Mouse (Mus musculus) liver, postnatal 0 days (tissue): ENCODE results near the gene Tsnax. TPM values are rescaled to one million over a fixed set of nuclear protein-coding genes. Genes with fewer than 3 reads are reported as not detected.
A peak's percentile ranks its signal among the peaks of the same experiment; 100 is the strongest.

Source experiments
- ATAC-seq: fragments of 200-750 bp; cut with Nextera tagmentation; 2 replicates; pipeline ENCODE4 v1.8.0; 2017; ENCODE audit warnings: mild to moderate bottlenecking, moderate library complexity
- DNase-seq: peaks from one replicate; pipeline ENCODE4 v3.0.0-alpha.2; 2016
- H3K27ac ChIP-seq: fragments of 300-500 bp; sonication (generic); 2 replicates; pipeline ENCODE4 v1.5.1; 2014; ENCODE audit warnings: antibody characterized with exemption, moderate library complexity, mild to moderate bottlenecking, low read depth
- H3K27me3 ChIP-seq: fragments of 300-500 bp; sonication (generic); 2 replicates; pipeline ENCODE4 v1.6.1; 2014; ENCODE audit warnings: low read length, control low read depth, mixed read lengths; ENCODE audit not compliant: insufficient read depth
- H3K36me3 ChIP-seq: fragments of 300-500 bp; sonication (generic); replicated peaks from 2 replicates; pipeline ENCODE4 v1.6.1; 2014; ENCODE audit warnings: mild to moderate bottlenecking, control low read depth, low read length, moderate library complexity, mixed read lengths; ENCODE audit not compliant: insufficient read depth
- H3K4me1 ChIP-seq: fragments of 300-500 bp; sonication (generic); 2 replicates; pipeline ENCODE4 v1.6.1; 2014; ENCODE audit warnings: antibody characterized with exemption, mild to moderate bottlenecking, control low read depth; ENCODE audit not compliant: insufficient read depth
- H3K4me2 ChIP-seq: fragments of 300-500 bp; sonication (generic); 2 replicates; pipeline ENCODE4 v1.6.1; 2014; ENCODE audit warnings: low read depth, mild to moderate bottlenecking, low read length, moderate library complexity, mixed read lengths
- H3K4me3 ChIP-seq: fragments of 300-500 bp; sonication (generic); 2 replicates; pipeline ENCODE4 v1.5.1; 2014; ENCODE audit warnings: low read depth, low read length
- H3K9ac ChIP-seq: fragments of 300-500 bp; sonication (generic); replicated peaks from 2 replicates; pipeline ENCODE4 v1.6.1; 2014; ENCODE audit warnings: mild to moderate bottlenecking, moderate library complexity
- H3K9me3 ChIP-seq: fragments of 300-500 bp; sonication (generic); 2 replicates; pipeline ENCODE4 v1.6.1; 2016; ENCODE audit warnings: mild to moderate bottlenecking, control low read depth, low read length, mixed read lengths
- CTCF ChIP-seq: sonication (generic); IDR thresholded peaks from 2 replicates; pipeline ENCODE4 v1.5.1; 2016; ENCODE audit warnings: antibody characterized with exemption, low read depth
- EP300 ChIP-seq: IDR thresholded peaks from 2 replicates; pipeline ENCODE4 v1.6.1; 2016; ENCODE audit warnings: antibody characterized with exemption, low read depth, mild to moderate bottlenecking
- WGBS: fragments of 180-500 bp; shearing (Covaris S2); extraction: QIAGEN DNeasy Blood & Tissue Kit; methylation state at CpG from one replicate; pipeline ENCODE4 v1.1.7; 2014; ENCODE audit not compliant: insufficient replicate concordance; 5-methylcytosine and 5-hydroxymethylcytosine counted together
- polyA plus RNA-seq: library from polyadenylated mRNA; unstranded; fragments of >200 nt; fragmentation: Nextera tagmentation; extraction: Ambion mirVana; gene quantifications from 2 replicates; pipeline ENCODE4 v1.2.1, GENCODE M21; 2015

The Tsnax gene
- polyA plus RNA-seq, 1 experiment from 2014 or later = 29.5 TPM

GRCm38 (mm10) chr8:125037081-125037480 is 24.3 kb downstream of the Tsnax start:
- TF ChIP-seq CTCF = no peak
- TF ChIP-seq EP300 = no peak
- 0 out of 2 replicates have a peak, but pooled peaks have one; percentile 43 for ATAC-seq
- Histone ChIP-seq H3K9me3 (no peaks in the 10 kb centered on the region), H3K9ac (no peak overlapping the region), H3K4me2 (peak overlapping the region; percentile 7; the same call in 1 of the 2 replicates), H3K36me3 (peaks cover 4% of the 10 kb centered on the region; the same call in 1 of the 2 replicates), H3K27me3 (no peaks in the 10 kb centered on the region), H3K27ac (peak overlapping the region; percentile 31; the same call in 1 of the 2 replicates), H3K4me3 (no peak overlapping the region), H3K4me1 (peaks cover 7% of the 10 kb centered on the region; the same call in 1 of the 2 replicates)
- DNase-seq = peak; percentile 29
- WGBS = 61% methylated on average over 7 of the region's 7 CpGs

GRCm38 (mm10) chr8:125038731-125039130 is 25.9 kb downstream of the Tsnax start:
- Histone ChIP-seq H3K9ac (no peak overlapping the region), H3K27me3 (no peaks in the 10 kb centered on the region), H3K4me3 (no peak overlapping the region), H3K4me2 (no peak overlapping the region), H3K27ac (no peak overlapping the region), H3K4me1 (peaks cover 7% of the 10 kb centered on the region; the same call in 1 of the 2 replicates), H3K9me3 (no peaks in the 10 kb centered on the region), H3K36me3 (peaks cover 4% of the 10 kb centered on the region; the same call in 1 of the 2 replicates)
- DNase-seq (no peak), ATAC-seq (no peak)
- TF ChIP-seq EP300 = no peak
- no peak for TF ChIP-seq CTCF
- 89% methylated on average over 15 of the region's 15 CpGs for WGBS

GRCm38 (mm10) chr8:125040587-125041375 is 28.0 kb downstream of the Tsnax start:
- peaks cover 4% of the 10 kb centered on the region; the same call in 1 of the 2 replicates for H3K36me3 ChIP-seq
- H3K9me3 ChIP-seq = no peaks in the 10 kb centered on the region
- H3K27me3 ChIP-seq = no peaks in the 10 kb centered on the region
- no peak overlapping the region for H3K4me2 ChIP-seq
- no peak overlapping the region for H3K27ac ChIP-seq
- H3K4me3 ChIP-seq = no peak overlapping the region
- 76% methylated on average over 15 of the region's 15 CpGs for WGBS
- DNase-seq (no peak), ATAC-seq (no peak)
- TF ChIP-seq CTCF = no peak
- no peak for TF ChIP-seq EP300
- no peak overlapping the region for H3K9ac ChIP-seq
- peaks cover 7% of the 10 kb centered on the region; the same call in 1 of the 2 replicates for H3K4me1 ChIP-seq

GRCm38 (mm10) chr8:125041496-125041895 is 28.7 kb downstream of the Tsnax start:
- Histone ChIP-seq H3K4me3 (no peak overlapping the region), H3K9ac (no peak overlapping the region), H3K27ac (no peak overlapping the region), H3K36me3 (peaks cover 4% of the 10 kb centered on the region; the same call in 1 of the 2 replicates), H3K9me3 (no peaks in the 10 kb centered on the region), H3K27me3 (no peaks in the 10 kb centered on the region), H3K4me2 (no peak overlapping the region), H3K4me1 (peaks cover 5% of the 10 kb centered on the region; the same call in 1 of the 2 replicates)
- WGBS = 53% methylated on average over 2 of the region's 2 CpGs
- no peak for ATAC-seq
- no peak for TF ChIP-seq CTCF
- TF ChIP-seq EP300 = no peak
- no peak for DNase-seq

- no peak overlapping the region for H3K4me3 ChIP-seq
- H3K9me3 ChIP-seq = no peaks in the 10 kb centered on the region
- peaks cover 4% of the 10 kb centered on the region; the same call in 1 of the 2 replicates for H3K36me3 ChIP-seq
- WGBS = 81% methylated on average over 7 of the region's 7 CpGs
- no peak overlapping the region for H3K27ac ChIP-seq
- no peaks in the 10 kb centered on the region for H3K27me3 ChIP-seq
- H3K9ac ChIP-seq = no peak overlapping the region
- DNase-seq (no peak), ATAC-seq (no peak)
- H3K4me2 ChIP-seq = no peak overlapping the region
- no peak for TF ChIP-seq EP300
- TF ChIP-seq CTCF = no peak
- H3K4me1 ChIP-seq = no peaks in the 10 kb centered on the region
Observed at GRCm38 (mm10) chr8:125043394-125043793, 30.6 kb downstream of the Tsnax start.

GRCm38 (mm10) chr8:125043935-125044334 is 31.1 kb downstream of the Tsnax start:
- H3K4me3 ChIP-seq = no peak overlapping the region
- H3K27ac ChIP-seq = no peak overlapping the region
- TF ChIP-seq EP300 = no peak
- TF ChIP-seq CTCF = no peak
- H3K9me3 ChIP-seq = no peaks in the 10 kb centered on the region
- peaks cover 4% of the 10 kb centered on the region; the same call in 1 of the 2 replicates for H3K36me3 ChIP-seq
- DNase-seq = no peak
- H3K27me3 ChIP-seq = no peaks in the 10 kb centered on the region
- 35% methylated on average over 9 of the region's 9 CpGs for WGBS
- no peaks in the 10 kb centered on the region for H3K4me1 ChIP-seq
- H3K4me2 ChIP-seq = no peak overlapping the region
- ATAC-seq = no peak
- no peak overlapping the region for H3K9ac ChIP-seq
